Mouse (Mus musculus): ENCODE results near the gene Maats1. TPM values are rescaled to one million over a fixed set of nuclear protein-coding genes. Genes with fewer than 3 reads are reported as not detected.

Maats1 gene
- total RNA-seq, 1 experiment = 1.8 TPM

DNA sequence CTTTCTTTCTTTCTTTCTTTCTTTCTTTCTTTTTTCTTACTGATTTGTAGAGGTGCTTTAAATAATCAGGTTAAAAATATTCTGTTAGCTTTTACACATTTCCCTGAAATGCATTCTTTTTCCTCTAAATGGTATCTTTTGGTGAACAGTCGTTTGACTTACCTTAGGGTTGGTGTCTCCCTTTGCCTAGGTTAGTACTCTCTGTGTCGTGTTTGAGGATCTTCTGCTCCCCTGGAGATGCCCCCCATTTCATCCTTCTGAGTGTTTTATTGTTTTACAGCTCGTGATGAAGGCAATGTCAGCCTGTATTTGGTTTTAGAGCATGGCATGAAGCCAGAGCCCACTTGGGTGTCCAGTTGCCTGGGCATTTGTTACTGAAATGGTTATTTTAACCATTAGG is 37.5 kb upstream of the Maats1 start:
- H3K9ac ChIP-seq (ENCODE audit: insufficient read depth, low read depth, low read length, poor library complexity, severe bottlenecking) = no peak overlapping the region
- no peaks in the 10 kb centered on the region for H3K9me3 ChIP-seq (ENCODE audit: control insufficient read depth, insufficient read depth, low read depth, low read length)
- in situ Hi-C loops (cut with MboI; ENCODE audit: low sequenced_read_pairs in 2 of 2, unreplicated experiment in 2 of 2) = no loop called here
- no peak for DNase-seq (ENCODE audit: low read depth, low spot score)
- H3K4me1 ChIP-seq (ENCODE audit: control insufficient read depth in 2 of 2, insufficient read depth in 2 of 2, low read length in 2 of 2, poor library complexity in 1 of 2) = no peaks in the 10 kb centered on the region; a peak in 1 of 4 replicates
- no peaks in the 10 kb centered on the region for H3K36me3 ChIP-seq (ENCODE audit: control insufficient read depth, insufficient read depth, low read length, poor library complexity, severe bottlenecking)
- H3K4me3 ChIP-seq (ENCODE audit: insufficient read depth in 1 of 2, low read depth in 1 of 2, low read length in 2 of 2, poor library complexity in 1 of 2, severe bottlenecking in 1 of 2) = no peak overlapping the region
- no peak overlapping the region for H3K27ac ChIP-seq (ENCODE audit: insufficient read depth, low read depth, low read length, poor library complexity, severe bottlenecking)
- TF ChIP-seq MAFK (IDR thresholded peaks at IDR 0.05; ENCODE audit: insufficient read depth, low read depth, low read length) = no peak
- no peak for TF ChIP-seq ZNF384 (IDR thresholded peaks at IDR 0.05; ENCODE audit: low read depth, low read length)
- no peak for TF ChIP-seq ZC3H11A (IDR thresholded peaks at IDR 0.05; ENCODE audit: borderline replicate concordance, low read depth, low read length)
- no peak for TF ChIP-seq HCFC1 (IDR thresholded peaks at IDR 0.05; ENCODE audit: borderline replicate concordance, insufficient read depth, low read length)
- no peak for TF ChIP-seq CHD2 (IDR thresholded peaks at IDR 0.05; ENCODE audit: low read depth, low read length)

DNA sequence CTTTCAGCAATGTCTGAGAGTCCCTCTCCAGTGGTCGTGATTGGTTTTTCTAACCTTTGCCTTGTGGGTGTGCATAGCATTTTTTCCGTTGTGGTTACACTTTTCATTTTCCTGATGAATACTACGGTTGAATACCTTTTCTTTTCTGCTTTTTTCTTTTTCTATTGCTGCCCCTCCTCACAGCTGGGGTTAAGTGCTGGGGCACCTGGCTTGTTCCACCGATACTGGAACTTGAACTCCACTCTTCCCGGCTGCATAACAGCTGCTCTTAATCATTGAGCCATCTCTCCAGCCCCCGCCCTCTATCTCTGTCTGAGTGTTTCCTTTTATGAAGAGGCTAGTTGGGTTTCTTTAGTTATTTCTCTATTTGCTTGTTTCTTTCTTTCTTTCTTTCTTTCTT is 37.1 kb upstream of the Maats1 start:
- DNase-seq (ENCODE audit: low read depth, low spot score) = no peak
- Histone ChIP-seq H3K27ac (ENCODE audit: insufficient read depth, low read depth, low read length, poor library complexity, severe bottlenecking) (no peak overlapping the region), H3K4me3 (ENCODE audit: insufficient read depth in 1 of 2, low read depth in 1 of 2, low read length in 2 of 2, poor library complexity in 1 of 2, severe bottlenecking in 1 of 2) (no peak overlapping the region), H3K36me3 (ENCODE audit: control insufficient read depth, insufficient read depth, low read length, poor library complexity, severe bottlenecking) (no peaks in the 10 kb centered on the region), H3K4me1 (ENCODE audit: control insufficient read depth in 2 of 2, insufficient read depth in 2 of 2, low read length in 2 of 2, poor library complexity in 1 of 2) (no peaks in the 10 kb centered on the region; a peak in 1 of 4 replicates), H3K9me3 (ENCODE audit: control insufficient read depth, insufficient read depth, low read depth, low read length) (no peaks in the 10 kb centered on the region), H3K9ac (ENCODE audit: insufficient read depth, low read depth, low read length, poor library complexity, severe bottlenecking) (no peak overlapping the region)
- in situ Hi-C loops (cut with MboI; ENCODE audit: low sequenced_read_pairs in 2 of 2, unreplicated experiment in 2 of 2) = no loop called here
- no peak for TF ChIP-seq MAFK (IDR thresholded peaks at IDR 0.05; ENCODE audit: insufficient read depth, low read depth, low read length)
- TF ChIP-seq CHD2 (IDR thresholded peaks at IDR 0.05; ENCODE audit: low read depth, low read length) = no peak
- no peak for TF ChIP-seq ZC3H11A (IDR thresholded peaks at IDR 0.05; ENCODE audit: borderline replicate concordance, low read depth, low read length)
- no peak for TF ChIP-seq HCFC1 (IDR thresholded peaks at IDR 0.05; ENCODE audit: borderline replicate concordance, insufficient read depth, low read length)
- TF ChIP-seq ZNF384 (IDR thresholded peaks at IDR 0.05; ENCODE audit: low read depth, low read length) = no peak

DNA sequence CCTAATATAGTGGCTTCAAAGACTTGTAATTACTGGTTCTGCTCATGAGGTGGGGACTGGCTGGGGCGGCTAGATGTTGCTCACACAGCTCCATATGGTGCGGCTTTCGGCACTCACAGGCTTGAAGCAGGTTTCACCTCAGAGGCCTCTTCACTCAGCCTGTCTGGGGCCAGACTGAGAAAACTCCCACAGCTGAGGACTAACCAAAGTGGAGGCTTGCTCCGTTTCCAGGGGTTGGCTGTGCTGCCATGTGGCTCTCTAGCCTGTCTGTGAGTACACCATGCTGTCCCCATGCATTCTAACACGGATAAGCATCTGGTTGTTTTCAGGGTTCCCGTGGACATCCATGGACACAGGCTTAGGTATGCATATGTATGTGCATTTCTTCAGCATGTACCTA is 36.6 kb upstream of the Maats1 start:
- in situ Hi-C loops (cut with MboI; ENCODE audit: low sequenced_read_pairs in 2 of 2, unreplicated experiment in 2 of 2) = no loop called here
- Histone ChIP-seq H3K36me3 (ENCODE audit: control insufficient read depth, insufficient read depth, low read length, poor library complexity, severe bottlenecking) (no peaks in the 10 kb centered on the region), H3K9me3 (ENCODE audit: control insufficient read depth, insufficient read depth, low read depth, low read length) (no peaks in the 10 kb centered on the region), H3K4me1 (ENCODE audit: control insufficient read depth in 2 of 2, insufficient read depth in 2 of 2, low read length in 2 of 2, poor library complexity in 1 of 2) (peaks cover 1 to 3% of the 10 kb centered on the region in 2 experiments; a peak in 2 of 4 replicates), H3K4me3 (ENCODE audit: insufficient read depth in 1 of 2, low read depth in 1 of 2, low read length in 2 of 2, poor library complexity in 1 of 2, severe bottlenecking in 1 of 2) (no peak overlapping the region), H3K27ac (ENCODE audit: insufficient read depth, low read depth, low read length, poor library complexity, severe bottlenecking) (no peak overlapping the region), H3K9ac (ENCODE audit: insufficient read depth, low read depth, low read length, poor library complexity, severe bottlenecking) (no peak overlapping the region)
- no peak for TF ChIP-seq CHD2 (IDR thresholded peaks at IDR 0.05; ENCODE audit: low read depth, low read length)
- no peak for TF ChIP-seq ZC3H11A (IDR thresholded peaks at IDR 0.05; ENCODE audit: borderline replicate concordance, low read depth, low read length)
- TF ChIP-seq HCFC1 (IDR thresholded peaks at IDR 0.05; ENCODE audit: borderline replicate concordance, insufficient read depth, low read length) = no peak
- no peak for TF ChIP-seq MAFK (IDR thresholded peaks at IDR 0.05; ENCODE audit: insufficient read depth, low read depth, low read length)
- TF ChIP-seq ZNF384 (IDR thresholded peaks at IDR 0.05; ENCODE audit: low read depth, low read length) = no peak
- no peak for DNase-seq (ENCODE audit: low read depth, low spot score)

DNA sequence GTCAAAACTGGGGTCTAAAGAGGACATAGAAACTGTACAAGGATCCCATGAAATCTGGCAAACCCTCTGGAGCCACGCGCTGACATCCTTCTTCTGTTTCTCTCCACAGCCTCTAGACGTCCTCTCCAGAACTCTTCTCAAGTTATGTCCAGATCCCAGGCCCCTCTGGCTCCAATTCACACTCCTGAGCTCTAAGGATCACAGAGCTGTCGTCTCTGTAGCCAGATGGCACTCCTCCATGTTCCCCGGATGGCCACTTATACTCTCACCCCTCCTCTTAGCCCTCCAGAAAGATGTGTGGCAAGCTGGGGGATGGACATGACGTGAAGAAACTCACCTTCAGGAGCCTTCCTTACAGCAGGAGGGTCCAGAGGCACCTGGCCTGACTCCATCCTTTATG is 35.6 kb upstream of the Maats1 start:
- H3K27ac ChIP-seq (ENCODE audit: insufficient read depth, low read depth, low read length, poor library complexity, severe bottlenecking) = no peak overlapping the region
- H3K9me3 ChIP-seq (ENCODE audit: control insufficient read depth, insufficient read depth, low read depth, low read length) = no peaks in the 10 kb centered on the region
- no peaks in the 10 kb centered on the region for H3K36me3 ChIP-seq (ENCODE audit: control insufficient read depth, insufficient read depth, low read length, poor library complexity, severe bottlenecking)
- no peak overlapping the region for H3K9ac ChIP-seq (ENCODE audit: insufficient read depth, low read depth, low read length, poor library complexity, severe bottlenecking)
- no peak for DNase-seq (ENCODE audit: low read depth, low spot score)
- peaks cover 2 to 6% of the 10 kb centered on the region in 2 experiments; a peak in 2 of 4 replicates for H3K4me1 ChIP-seq (ENCODE audit: control insufficient read depth in 2 of 2, insufficient read depth in 2 of 2, low read length in 2 of 2, poor library complexity in 1 of 2)
- no peak for TF ChIP-seq MAFK (IDR thresholded peaks at IDR 0.05; ENCODE audit: insufficient read depth, low read depth, low read length)
- no peak for TF ChIP-seq ZC3H11A (IDR thresholded peaks at IDR 0.05; ENCODE audit: borderline replicate concordance, low read depth, low read length)
- TF ChIP-seq CHD2 (IDR thresholded peaks at IDR 0.05; ENCODE audit: low read depth, low read length) = no peak
- TF ChIP-seq ZNF384 (IDR thresholded peaks at IDR 0.05; ENCODE audit: low read depth, low read length) = no peak
- TF ChIP-seq HCFC1 (IDR thresholded peaks at IDR 0.05; ENCODE audit: borderline replicate concordance, insufficient read depth, low read length) = no peak
- H3K4me3 ChIP-seq (ENCODE audit: insufficient read depth in 1 of 2, low read depth in 1 of 2, low read length in 2 of 2, poor library complexity in 1 of 2, severe bottlenecking in 1 of 2) = no peak overlapping the region
- in situ Hi-C loops (cut with MboI; ENCODE audit: low sequenced_read_pairs in 2 of 2, unreplicated experiment in 2 of 2) = no loop called here

DNA sequence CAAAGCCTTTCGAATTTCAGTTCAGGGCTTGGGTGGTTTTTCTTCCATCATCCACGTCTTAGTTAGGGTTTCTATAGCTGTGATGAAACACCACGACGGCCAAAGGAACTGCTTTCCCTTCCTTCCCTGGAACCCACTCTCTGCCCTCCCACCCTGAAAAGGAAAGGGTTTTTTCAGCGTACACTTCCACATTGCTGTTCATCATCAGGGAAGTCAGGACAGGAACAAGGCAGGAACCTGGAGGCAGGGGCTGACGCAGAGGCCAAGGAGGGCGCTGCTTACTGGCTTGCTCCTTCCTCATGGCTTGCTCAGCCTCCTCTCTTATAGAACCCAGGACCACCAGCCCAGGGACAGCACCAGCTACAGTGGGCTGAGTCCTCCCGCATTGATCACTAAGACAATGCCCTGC is 34.9 kb upstream of the Maats1 start:
- H3K27ac ChIP-seq (ENCODE audit: insufficient read depth, low read depth, low read length, poor library complexity, severe bottlenecking) = no peak overlapping the region
- DNase-seq (ENCODE audit: low read depth, low spot score) = no peak
- peaks cover 2 to 6% of the 10 kb centered on the region in 2 experiments; a peak in 2 of 4 replicates for H3K4me1 ChIP-seq (ENCODE audit: control insufficient read depth in 2 of 2, insufficient read depth in 2 of 2, low read length in 2 of 2, poor library complexity in 1 of 2)
- H3K4me3 ChIP-seq (ENCODE audit: insufficient read depth in 1 of 2, low read depth in 1 of 2, low read length in 2 of 2, poor library complexity in 1 of 2, severe bottlenecking in 1 of 2) = no peak overlapping the region
- in situ Hi-C loops (cut with MboI; ENCODE audit: low sequenced_read_pairs in 2 of 2, unreplicated experiment in 2 of 2) = no loop called here
- no peaks in the 10 kb centered on the region for H3K36me3 ChIP-seq (ENCODE audit: control insufficient read depth, insufficient read depth, low read length, poor library complexity, severe bottlenecking)
- TF ChIP-seq HCFC1 (IDR thresholded peaks at IDR 0.05; ENCODE audit: borderline replicate concordance, insufficient read depth, low read length) (no peak), CHD2 (IDR thresholded peaks at IDR 0.05; ENCODE audit: low read depth, low read length) (no peak), ZC3H11A (IDR thresholded peaks at IDR 0.05; ENCODE audit: borderline replicate concordance, low read depth, low read length) (no peak), ZNF384 (IDR thresholded peaks at IDR 0.05; ENCODE audit: low read depth, low read length) (no peak), MAFK (IDR thresholded peaks at IDR 0.05; ENCODE audit: insufficient read depth, low read depth, low read length) (no peak)
- H3K9me3 ChIP-seq (ENCODE audit: control insufficient read depth, insufficient read depth, low read depth, low read length) = no peaks in the 10 kb centered on the region
- no peak overlapping the region for H3K9ac ChIP-seq (ENCODE audit: insufficient read depth, low read depth, low read length, poor library complexity, severe bottlenecking)

Data from ES-E14 (cell line).